Mouse (Mus musculus) embryo, embryonic 10.5 days (tissue): ENCODE data around the gene Ezr.
"Not testable (repeated sequence)": the region's sequence is repeated elsewhere in the genome, so short reads cannot be mapped to it uniquely, and the experiment has no call there.

Experiments used
- DNase-seq: peaks from one replicate; pipeline ENCODE4 v3.0.0-alpha.2; 2015; ENCODE audit warnings: low spot score

Ezr gene

DNA sequence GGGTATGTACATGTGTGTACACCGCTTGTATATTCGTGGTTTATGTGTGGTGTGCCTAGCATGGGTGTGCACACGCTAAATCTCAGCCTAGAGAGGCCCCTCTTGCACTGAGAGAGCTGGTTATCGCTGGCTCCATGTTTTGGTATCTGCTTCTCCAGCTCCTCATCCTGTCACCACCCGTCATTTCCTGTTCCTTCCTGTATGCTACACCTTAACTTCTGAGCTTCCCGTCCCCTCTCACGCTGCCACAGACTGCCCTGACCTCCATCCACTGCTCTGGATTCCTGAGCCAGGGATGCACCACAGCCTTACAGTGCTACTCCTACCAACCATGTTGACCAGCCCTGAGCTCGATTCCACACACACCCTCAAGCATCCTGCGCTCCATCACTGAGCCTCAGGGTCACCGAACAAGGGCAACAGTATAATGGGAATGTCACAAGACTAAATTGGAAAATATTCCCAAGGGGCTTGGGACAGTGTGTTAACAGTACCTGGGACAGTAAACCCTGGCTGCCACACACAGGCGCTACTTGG, 39.5 kb downstream of the Ezr start:
- no peak for DNase-seq

GRCm38 (mm10) chr17:6742083-6743038, 40.2 kb downstream of the Ezr start:
- no peak for DNase-seq

GRCm38 (mm10) chr17:6741271-6741670, 41.3 kb downstream of the Ezr start:
- DNase-seq: no peak

- DNase-seq: no peak
Observed at GRCm38 (mm10) chr17:6740331-6741170, 42.0 kb downstream of the Ezr start.

GRCm38 (mm10) chr17:6739756-6740155, 42.8 kb downstream of the Ezr start:
- DNase-seq: no peak

DNA sequence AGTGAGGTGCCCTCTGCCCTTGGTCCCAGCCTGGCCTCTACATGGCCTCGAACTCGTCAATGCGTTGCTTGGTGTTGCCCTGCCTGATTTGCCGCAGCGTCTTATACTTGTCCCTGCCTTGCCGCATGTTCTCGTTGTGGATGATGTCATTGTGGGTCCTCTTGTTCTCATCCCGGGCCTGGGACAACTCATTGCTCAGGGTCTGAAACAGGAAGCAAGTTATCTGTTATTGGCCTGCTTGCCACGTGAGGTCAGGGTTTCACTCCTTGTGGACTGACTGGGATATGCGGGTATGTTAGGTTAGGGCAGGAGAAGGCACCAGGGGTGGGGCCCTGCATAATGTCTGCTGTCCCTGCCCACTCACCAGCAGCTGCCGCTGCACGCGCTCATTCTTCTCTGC, 43.3 kb downstream of the Ezr start:
- no peak for DNase-seq

- DNase-seq: no peak
Observed at GRCm38 (mm10) chr17:6738836-6739235, 43.7 kb downstream of the Ezr start.

GRCm38 (mm10) chr17:6737273-6737997, 45.1 kb downstream of the Ezr start:
- DNase-seq: no peak

- DNase-seq: no peak
Observed at GRCm38 (mm10) chr17:6736306-6737272, 46.0 kb downstream of the Ezr start.

GRCm38 (mm10) chr17:6734746-6735441, 47.7 kb downstream of the Ezr start:
- DNase-seq: no peak

- no peak for DNase-seq
Observed at GRCm38 (mm10) chr17:6733322-6733875, 49.2 kb downstream of the Ezr start.

GRCm38 (mm10) chr17:6732665-6733064, 49.9 kb downstream of the Ezr start:
- DNase-seq: no peak

- no peak for DNase-seq
Observed at GRCm38 (mm10) chr17:6731634-6732033, 51.0 kb downstream of the Ezr start.

DNA sequence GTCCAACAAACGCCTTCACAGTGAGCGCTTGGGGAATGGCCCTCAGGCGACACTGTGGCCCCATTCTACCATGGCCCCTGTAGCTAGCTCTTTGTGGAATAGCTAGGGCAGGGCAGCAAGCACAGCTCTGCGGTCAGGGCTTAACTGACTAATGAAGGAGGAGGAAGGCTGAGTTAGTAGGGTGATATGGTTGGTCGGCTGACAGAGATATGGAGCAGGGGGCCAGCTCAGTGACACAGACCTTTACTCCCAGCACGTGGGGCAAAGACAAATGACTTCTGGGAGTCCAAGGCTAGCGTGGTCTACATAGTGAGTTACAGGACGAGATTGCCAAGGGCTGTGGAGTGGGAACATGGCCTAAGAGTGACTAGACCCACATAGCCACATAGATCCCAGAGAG, 51.5 kb downstream of the Ezr start:
- no peak for DNase-seq

GRCm38 (mm10) chr17:6729244-6729742, 53.3 kb downstream of the Ezr start:
- no peak for DNase-seq

DNA sequence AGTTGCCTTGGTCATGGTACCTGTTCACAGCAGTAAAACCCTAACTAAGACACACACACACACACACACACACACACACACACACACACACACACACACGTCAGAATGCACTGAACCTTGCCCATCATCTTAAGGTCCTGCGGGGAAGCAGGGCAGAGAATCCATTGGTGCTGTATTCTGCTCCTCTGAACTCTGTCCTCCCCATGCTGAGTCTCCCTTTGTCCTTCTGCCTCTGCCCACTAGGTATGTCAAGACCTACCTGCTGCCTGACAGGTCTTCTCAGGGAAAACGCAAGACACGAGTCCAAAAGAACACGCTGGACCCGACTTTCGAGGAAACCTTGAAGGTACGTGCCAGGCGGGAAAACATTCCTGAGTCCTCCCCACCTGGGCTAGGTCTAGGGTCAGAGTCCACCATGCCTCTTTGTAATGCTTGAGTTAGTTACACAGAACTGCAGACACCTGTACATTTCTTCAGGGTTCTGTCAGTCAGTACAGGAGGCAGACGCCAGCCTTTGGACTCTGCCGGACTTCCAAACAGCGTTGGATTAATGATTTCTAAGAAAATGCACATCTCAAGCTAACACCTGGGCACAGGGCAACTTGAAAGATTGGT, 54.5 kb downstream of the Ezr start:
- DNase-seq: no peak

DNA sequence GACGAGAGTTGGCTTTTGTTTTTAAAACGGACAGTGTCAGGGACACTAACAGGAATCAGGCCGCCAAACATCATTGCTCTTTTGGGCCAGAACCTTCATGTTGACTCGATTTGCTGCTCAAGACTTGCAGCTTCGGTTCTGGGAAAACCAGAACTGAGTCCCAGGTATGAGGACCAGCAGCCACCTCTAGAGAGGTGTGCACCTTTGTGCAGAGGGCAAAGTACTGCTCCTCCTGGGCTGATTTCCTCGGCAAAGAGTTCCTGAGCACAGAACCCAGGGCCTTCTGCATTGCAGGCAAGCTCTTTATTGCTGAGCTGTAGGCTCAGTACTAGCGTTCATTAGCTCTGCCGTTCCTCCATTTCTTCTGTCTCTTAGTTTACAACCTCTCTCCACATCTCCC, 68.6 kb downstream of the Ezr start:
- DNase-seq: not testable (repeated sequence)

DNA sequence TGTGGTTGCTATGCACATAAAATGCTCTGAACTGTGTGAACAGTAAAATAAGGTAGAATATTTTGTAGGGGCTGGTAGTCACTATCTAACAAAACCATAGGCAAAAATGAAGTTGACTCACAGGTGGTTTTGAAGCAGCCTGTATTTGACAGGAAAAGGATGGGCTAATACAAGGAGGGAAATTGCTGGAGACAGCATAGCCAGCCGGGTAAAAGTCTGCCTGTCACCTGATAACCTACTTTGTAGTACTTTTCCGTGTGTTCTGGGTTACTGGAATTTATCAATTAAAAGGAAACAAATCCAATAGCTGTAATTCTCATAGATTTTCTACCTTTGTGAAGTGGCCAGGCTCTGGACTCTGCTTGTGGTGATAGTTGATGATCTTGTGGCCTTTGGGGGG, 69.1 kb downstream of the Ezr start:
- DNase-seq: not testable (repeated sequence)

- DNase-seq: not testable (repeated sequence)
Observed at GRCm38 (mm10) chr17:6708194-6708593, 74.4 kb downstream of the Ezr start.
